Mouse (Mus musculus) embryonic fibroblast, embryonic 13.5 days (primary cell): ENCODE measurements around the gene 1700037C18Rik.

Experiments used
- CTCF ChIP-seq: IDR thresholded peaks from 2 replicates; pipeline ENCODE4 v1.5.1; 2011; ENCODE audit warnings: mild to moderate bottlenecking, control low read depth, low read length, moderate library complexity, borderline replicate concordance; ENCODE audit not compliant: insufficient read depth
- POLR2A ChIP-seq: IDR thresholded peaks from 2 replicates; pipeline ENCODE4 v1.6.1; 2011; ENCODE audit warnings: low read depth, mild to moderate bottlenecking, control low read depth, low read length, moderate library complexity

DNA sequence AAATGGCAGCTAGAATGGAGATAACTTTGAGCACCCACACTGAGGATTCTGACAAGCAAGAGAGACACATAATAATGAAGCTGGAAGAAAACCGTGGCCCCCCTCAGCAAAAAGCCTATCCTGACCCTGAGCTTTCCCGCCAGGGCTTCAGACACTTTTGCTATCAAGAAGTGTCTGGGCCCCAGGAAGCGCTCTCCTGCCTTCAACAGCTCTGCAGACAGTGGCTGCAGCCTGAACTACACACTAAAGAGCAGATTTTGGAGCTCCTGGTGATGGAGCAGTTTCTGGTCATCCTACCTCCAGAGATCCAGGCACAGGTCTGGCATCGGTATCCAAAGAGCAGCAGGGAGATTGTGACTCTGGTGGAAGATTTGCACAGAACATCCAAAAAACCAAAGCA is 60.6 kb downstream of the 1700037C18Rik start:
- TF ChIP-seq CTCF (no peak), POLR2A (no peak)
